Mouse (Mus musculus): ENCODE results near the gene Tll2.

DNA sequence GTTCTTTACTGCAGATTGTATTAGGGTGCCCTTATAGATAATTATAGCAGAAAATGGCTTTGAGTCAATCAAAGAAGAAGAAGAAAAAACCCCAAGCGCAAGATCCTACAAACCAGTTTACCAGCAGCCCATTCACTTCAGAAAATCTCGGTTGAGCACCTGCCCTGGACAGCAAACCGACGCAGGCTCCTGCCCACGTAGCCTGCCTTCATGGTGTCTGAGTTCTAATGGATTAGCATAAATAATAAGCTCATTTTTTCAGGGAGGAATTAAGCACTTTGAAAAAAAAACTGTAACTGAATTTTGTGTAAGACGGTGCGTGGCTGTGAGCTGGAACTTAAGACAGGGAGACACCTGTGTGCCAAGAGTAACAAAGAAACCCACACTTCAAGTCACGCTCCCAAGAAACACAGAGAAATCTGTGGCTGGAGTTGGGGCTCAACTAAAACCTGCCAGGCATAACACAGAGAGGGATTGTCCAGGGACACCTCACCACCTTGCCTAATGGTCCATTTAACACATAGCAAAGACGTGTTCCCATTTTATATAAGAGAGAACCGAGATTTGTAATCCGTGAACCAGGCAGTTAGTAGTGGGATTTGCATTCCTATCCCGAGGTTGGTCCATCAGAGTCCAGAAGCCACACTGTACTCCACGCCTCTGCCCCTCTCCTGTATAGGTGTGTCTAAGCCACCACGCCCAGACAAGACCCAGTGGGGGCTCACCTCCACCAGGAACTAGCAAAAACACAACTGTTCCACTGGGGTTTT is 41.3 kb downstream of the Tll2 start:
- TF ChIP-seq CTCF (IDR thresholded peaks at IDR 0.05; ENCODE audit: extremely low read depth, insufficient read depth, low read length) (no peak), POLR2A (IDR thresholded peaks at IDR 0.05; ENCODE audit: extremely low read depth, insufficient read depth, low read length) (no peak)
